Mouse (Mus musculus) stomach, postnatal 0 days (tissue): Measurements from ENCODE around the gene Cenpo. TPM values are rescaled to one million over a fixed set of nuclear protein-coding genes. Genes with fewer than 3 reads are reported as not detected.

Source experiments
- ATAC-seq: fragments of 200-750 bp; cut with Nextera tagmentation; 2 replicates; pipeline ENCODE4 v1.8.0; 2017; ENCODE audit not compliant: low FRiP score, low TSS enrichment
- DNase-seq: peaks from one replicate; pipeline ENCODE4 v3.0.0-alpha.2; 2016; ENCODE audit warnings: low spot score
- H3K27ac ChIP-seq: fragments of 300-500 bp; sonication (generic); replicated peaks from 2 replicates; pipeline ENCODE4 v1.5.1; 2014; ENCODE audit warnings: mild to moderate bottlenecking, control low read depth
- H3K27me3 ChIP-seq: fragments of 300-500 bp; sonication (generic); 2 replicates; pipeline ENCODE4 v1.6.1; 2014; ENCODE audit warnings: low read length; ENCODE audit not compliant: control insufficient read depth, insufficient read depth
- H3K36me3 ChIP-seq: fragments of 300-500 bp; sonication (generic); 2 replicates; pipeline ENCODE4 v1.6.1; 2014; ENCODE audit warnings: low read length, mixed read lengths; ENCODE audit not compliant: control insufficient read depth, insufficient read depth
- H3K4me1 ChIP-seq: fragments of 300-500 bp; sonication (generic); replicated peaks from 2 replicates; pipeline ENCODE4 v1.6.1; 2014; ENCODE audit warnings: antibody characterized with exemption; ENCODE audit not compliant: control insufficient read depth, insufficient read depth
- H3K4me2 ChIP-seq: fragments of 300-500 bp; sonication (generic); replicated peaks from 2 replicates; pipeline ENCODE4 v1.6.1; 2014; ENCODE audit warnings: low read depth, mild to moderate bottlenecking, control low read depth, moderate library complexity
- H3K4me3 ChIP-seq: fragments of 300-500 bp; sonication (generic); 2 replicates; pipeline ENCODE4 v1.5.1; 2014; ENCODE audit warnings: low read depth, low read length, control low read depth
- H3K9ac ChIP-seq: fragments of 300-500 bp; sonication (generic); 2 replicates; pipeline ENCODE4 v1.6.1; 2014; ENCODE audit warnings: mild to moderate bottlenecking, low read length, control low read depth, mixed read lengths
- H3K9me3 ChIP-seq: fragments of 300-500 bp; sonication (generic); 2 replicates; pipeline ENCODE4 v1.6.1; 2016; ENCODE audit warnings: low read length; ENCODE audit not compliant: control insufficient read depth
- CTCF ChIP-seq: IDR thresholded peaks from 2 replicates; pipeline ENCODE4 v1.5.1; 2016; ENCODE audit warnings: antibody characterized with exemption, low read depth, mild to moderate bottlenecking, moderate library complexity
- EP300 ChIP-seq: optimal IDR thresholded peaks from 2 replicates; pipeline ENCODE3; 2016; ENCODE audit warnings: antibody characterized with exemption
- WGBS: fragments of 180-500 bp; shearing (Covaris S2); extraction: QIAGEN DNeasy Blood & Tissue Kit; methylation state at CpG from one replicate; pipeline ENCODE4 v1.1.7; 2014; 5-methylcytosine and 5-hydroxymethylcytosine counted together
- polyA plus RNA-seq: library from polyadenylated mRNA; unstranded; fragments of >200 nt; fragmentation: Nextera tagmentation; extraction: Ambion mirVana; gene quantifications from 2 replicates; pipeline ENCODE4 v1.2.1, GENCODE M21; 2015

Gene Cenpo
- polyA plus RNA-seq, 1 experiment from 2014 or later: 4.7 TPM

GRCm38 (mm10) chr12:4151969-4152368 lies 82.1 kb downstream of the Cenpo start:
- no peak for TF ChIP-seq EP300
- TF ChIP-seq CTCF: no peak
- ATAC-seq: no peak
- Histone ChIP-seq H3K4me2 (no peak overlapping the region), H3K9me3 (no peaks in the 10 kb centered on the region), H3K27ac (no peak overlapping the region), H3K27me3 (no peaks in the 10 kb centered on the region), H3K4me3 (no peak overlapping the region), H3K36me3 (no peaks in the 10 kb centered on the region), H3K4me1 (no peaks in the 10 kb centered on the region), H3K9ac (no peak overlapping the region)
- 90% methylated on average over 3 of the region's 3 CpGs for WGBS
- DNase-seq: no peak

- no peaks in the 10 kb centered on the region for H3K36me3 ChIP-seq
- TF ChIP-seq CTCF (no peak), EP300 (no peak)
- H3K27me3 ChIP-seq: no peaks in the 10 kb centered on the region
- H3K4me2 ChIP-seq: no peak overlapping the region
- 79% methylated on average over 2 of the region's 2 CpGs for WGBS
- H3K9me3 ChIP-seq: no peaks in the 10 kb centered on the region
- ATAC-seq (no peak), DNase-seq (no peak)
- H3K9ac ChIP-seq: no peak overlapping the region
- no peak overlapping the region for H3K4me3 ChIP-seq
- no peaks in the 10 kb centered on the region for H3K4me1 ChIP-seq
- H3K27ac ChIP-seq: no peak overlapping the region
Observed at GRCm38 (mm10) chr12:4150936-4151335, 83.2 kb downstream of the Cenpo start.

Other genes starting within 250 kb of the Cenpo start
- gene Efr3b, start 195.4 kb downstream of the Cenpo start, polyA plus RNA-seq: 0.76 and 0.99 TPM in 2 replicates
- gene Dnajc27, start 151.7 kb downstream of the Cenpo start, polyA plus RNA-seq: 1.6 and 1.7 TPM in 2 replicates
- gene Adcy3, start 101.2 kb downstream of the Cenpo start, polyA plus RNA-seq: 2.9 and 3.6 TPM in 2 replicates
- 5.1 TPM in 2 replicates for gene Ptrhd1, start 267 bp downstream of the Cenpo start, polyA plus RNA-seq
- gene Ncoa1, start 242.9 kb upstream of the Cenpo start, polyA plus RNA-seq: 5.0 and 6.0 TPM in 2 replicates